Mouse (Mus musculus) liver, embryonic 14.5 days (tissue): ENCODE results near the gene Bdnf. TPM values are rescaled to one million over a fixed set of nuclear protein-coding genes. Genes with fewer than 3 reads are reported as not detected.

Experiments used
- ATAC-seq: fragments of 200-750 bp; cut with Nextera tagmentation; 2 replicates; pipeline ENCODE4 v1.8.0; 2017; ENCODE audit warnings: moderate number of reproducible peaks, mild to moderate bottlenecking, moderate library complexity; ENCODE audit not compliant: insufficient read depth
- DNase-seq, 3 experiments: peaks; one replicate each; pipeline ENCODE4 v3.0.0-alpha.2; 2012 to 2013; ENCODE audit warnings: low read depth in 3 of 3, low spot score in 3 of 3
- H3K27ac ChIP-seq: fragments of 300-500 bp; sonication (generic); 2 replicates; pipeline ENCODE4 v1.5.1; 2014; ENCODE audit warnings: moderate library complexity, mild to moderate bottlenecking, control low read depth, inconsistent platforms
- H3K27me3 ChIP-seq: fragments of 300-500 bp; sonication (generic); 2 replicates; pipeline ENCODE4 v1.6.1; 2014; ENCODE audit warnings: mild to moderate bottlenecking, low read length, moderate library complexity; ENCODE audit not compliant: control insufficient read depth, insufficient read depth
- H3K36me3 ChIP-seq: fragments of 300-500 bp; sonication (generic); replicated peaks from 2 replicates; pipeline ENCODE4 v1.6.1; 2014; ENCODE audit warnings: low read depth; ENCODE audit not compliant: control insufficient read depth, insufficient read depth
- H3K4me1 ChIP-seq, 2 experiments: fragments of 200-500 bp in 1 of 2; fragments of 300-500 bp in 1 of 2; sonication (generic) in 1 of 2; replicated peaks; 2 replicates each; pipeline ENCODE4 v1.6.1; 2012 to 2014; ENCODE audit warnings: antibody characterized with exemption in 1 of 2, inconsistent platforms in 1 of 2, low read length in 1 of 2; ENCODE audit not compliant: control insufficient read depth in 2 of 2, insufficient read depth in 2 of 2
- H3K4me2 ChIP-seq: fragments of 300-500 bp; sonication (generic); 2 replicates; pipeline ENCODE4 v1.6.1; 2014; ENCODE audit warnings: low read depth, mild to moderate bottlenecking, control low read depth, moderate library complexity
- H3K4me3 ChIP-seq, 2 experiments: fragments of 200-500 bp in 1 of 2; fragments of 300-500 bp in 1 of 2; sonication (generic) in 1 of 2; 2 replicates each; pipeline ENCODE4 v1.5.1; 2012 to 2014; ENCODE audit warnings: low read depth in 2 of 2, low read length in 2 of 2, mild to moderate bottlenecking in 2 of 2, control low read depth in 1 of 2, inconsistent platforms in 1 of 2, moderate library complexity in 1 of 2; ENCODE audit not compliant: insufficient read depth in 1 of 2
- H3K9ac ChIP-seq: fragments of 300-500 bp; sonication (generic); replicated peaks from 2 replicates; pipeline ENCODE4 v1.6.1; 2014; ENCODE audit warnings: mild to moderate bottlenecking, control low read depth, moderate library complexity
- H3K9me3 ChIP-seq: fragments of 300-500 bp; sonication (generic); 2 replicates; pipeline ENCODE4 v1.6.1; 2016; ENCODE audit warnings: low read length, mixed read lengths; ENCODE audit not compliant: control insufficient read depth
- CTCF ChIP-seq: IDR thresholded peaks from 2 replicates; pipeline ENCODE4 v1.5.1; 2016; ENCODE audit warnings: antibody characterized with exemption, low read depth, control low read depth
- EP300 ChIP-seq: IDR thresholded peaks from 2 replicates; pipeline ENCODE4 v1.6.1; 2016; ENCODE audit warnings: antibody characterized with exemption, low read depth
- WGBS: fragments of 180-500 bp; shearing (Covaris S2); extraction: QIAGEN DNeasy Blood & Tissue Kit; methylation state at CpG from one replicate; pipeline ENCODE4 v1.1.7; 2014; ENCODE audit not compliant: insufficient replicate concordance; 5-methylcytosine and 5-hydroxymethylcytosine counted together
- polyA plus RNA-seq, 2 experiments: library from polyadenylated mRNA; depleted of rRNA in 1 of 2; stranded (reverse) in 1 of 2; unstranded in 1 of 2; fragments of >200 nt; fragmentation: Nextera tagmentation in 1 of 2; extraction: Ambion mirVana in 1 of 2; gene quantifications; 2 replicates each; pipeline versions ENCODE4 v1.2.1 to v1.2.3; 2012 to 2014

The Bdnf gene
- polyA plus RNA-seq, 2 experiments: 0.04 to 0.06 TPM

DNA sequence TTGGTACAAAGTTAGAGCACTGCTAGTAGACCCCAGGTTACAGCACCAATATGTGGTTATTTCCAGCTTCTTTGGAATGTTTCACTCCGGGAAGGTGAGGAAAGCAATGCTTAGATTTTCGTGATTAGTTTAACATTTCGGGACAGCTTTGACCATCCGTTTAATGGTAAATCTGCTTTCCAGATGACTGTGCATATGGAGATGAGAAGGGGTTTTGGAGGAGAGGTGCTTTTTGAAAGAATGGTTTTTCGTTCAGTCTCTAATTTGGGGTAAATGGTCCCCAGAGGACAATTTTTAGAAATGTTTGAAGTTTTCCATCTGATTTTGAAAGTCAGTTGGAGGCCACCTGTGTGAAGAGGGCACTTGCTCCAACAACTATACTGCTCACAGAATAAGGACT lies 29.6 kb downstream of the Bdnf start:
- WGBS: 60% methylated on average over 5 of the region's 5 CpGs
- ATAC-seq (no peak), DNase-seq (no peak)
- Histone ChIP-seq H3K36me3 (no peaks in the 10 kb centered on the region), H3K4me1 (no peaks in the 10 kb centered on the region), H3K4me3 (no peak overlapping the region), H3K4me2 (no peak overlapping the region), H3K9ac (no peak overlapping the region), H3K27ac (no peak overlapping the region), H3K9me3 (no peaks in the 10 kb centered on the region), H3K27me3 (no peaks in the 10 kb centered on the region)
- TF ChIP-seq CTCF (no peak), EP300 (no peak)

DNA sequence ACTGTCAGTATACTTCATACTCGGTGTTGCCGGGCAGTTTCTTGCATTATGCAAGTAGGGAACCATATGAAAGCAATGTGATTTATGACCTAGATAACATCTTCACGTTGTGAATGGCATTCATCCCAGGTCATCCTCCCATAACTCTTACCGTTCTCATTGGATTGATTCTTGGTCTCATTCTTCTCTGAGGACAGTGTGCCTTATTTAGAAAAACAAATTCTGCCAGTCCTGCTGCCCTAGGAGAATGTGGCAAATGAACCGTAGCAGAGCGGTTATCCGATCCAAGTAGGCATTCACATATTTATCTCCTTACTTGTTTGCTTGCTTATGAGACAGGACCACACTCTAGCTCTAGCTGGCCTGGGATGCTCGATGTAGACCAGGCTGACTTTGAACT lies 32.0 kb downstream of the Bdnf start:
- H3K4me1 ChIP-seq: no peaks in the 10 kb centered on the region
- H3K9me3 ChIP-seq: no peaks in the 10 kb centered on the region
- H3K9ac ChIP-seq: no peak overlapping the region
- H3K4me2 ChIP-seq: no peak overlapping the region
- ATAC-seq (no peak), DNase-seq (no peak)
- H3K36me3 ChIP-seq: no peaks in the 10 kb centered on the region
- H3K4me3 ChIP-seq: no peak overlapping the region
- WGBS: 62% methylated on average over 8 of the region's 8 CpGs
- no peak for TF ChIP-seq CTCF
- TF ChIP-seq EP300: no peak
- H3K27ac ChIP-seq: no peak overlapping the region
- H3K27me3 ChIP-seq: no peaks in the 10 kb centered on the region

DNA sequence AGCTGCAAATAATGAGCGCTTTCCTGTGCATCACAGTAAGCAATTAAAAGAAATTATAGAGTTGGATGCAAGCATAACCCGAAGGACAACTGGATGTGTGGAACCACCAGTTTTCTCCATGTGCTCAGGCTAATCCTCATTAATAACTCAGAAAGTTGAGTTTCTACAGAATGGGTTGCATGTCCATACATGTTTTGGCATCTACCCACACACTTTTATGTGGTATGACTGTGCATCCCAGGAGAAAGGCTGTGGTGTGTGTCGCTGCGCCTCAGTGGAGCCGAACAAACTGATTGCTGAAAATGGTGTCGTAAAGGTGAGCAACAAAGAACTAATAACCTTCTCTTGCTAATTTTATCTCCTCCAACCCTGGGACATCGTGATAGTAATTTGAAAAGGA lies 34.8 kb downstream of the Bdnf start:
- Histone ChIP-seq H3K4me1 (no peaks in the 10 kb centered on the region), H3K27me3 (no peaks in the 10 kb centered on the region), H3K9ac (no peak overlapping the region), H3K27ac (no peak overlapping the region), H3K4me3 (no peak overlapping the region), H3K36me3 (no peaks in the 10 kb centered on the region), H3K4me2 (no peak overlapping the region), H3K9me3 (no peaks in the 10 kb centered on the region)
- no peak for DNase-seq
- no peak for ATAC-seq
- TF ChIP-seq EP300 (no peak), CTCF (no peak)
- WGBS: 75% methylated on average over 7 of the region's 7 CpGs

DNA sequence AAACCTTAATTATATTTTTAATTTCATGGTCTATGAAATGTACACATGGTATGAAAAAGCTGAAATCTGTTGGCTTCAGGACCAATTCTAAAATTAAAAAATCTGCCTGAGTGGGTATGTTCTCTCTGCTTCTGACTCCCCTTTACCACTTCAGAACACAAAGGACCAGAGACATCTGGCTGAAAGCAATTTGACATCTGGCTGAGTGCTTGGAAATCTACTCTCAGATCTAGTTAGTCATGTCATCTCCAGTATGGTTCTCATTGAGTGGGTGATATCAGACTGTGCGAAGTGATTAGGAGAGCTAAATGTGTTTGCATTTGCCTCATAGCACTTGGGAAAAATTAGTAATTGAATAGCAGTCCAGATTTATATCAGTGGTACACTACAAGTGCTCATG lies 36.5 kb downstream of the Bdnf start:
- TF ChIP-seq CTCF (no peak), EP300 (no peak)
- Histone ChIP-seq H3K27me3 (no peaks in the 10 kb centered on the region), H3K4me3 (no peak overlapping the region), H3K9me3 (no peaks in the 10 kb centered on the region), H3K9ac (no peak overlapping the region), H3K4me1 (no peaks in the 10 kb centered on the region), H3K4me2 (no peak overlapping the region), H3K36me3 (no peaks in the 10 kb centered on the region), H3K27ac (no peak overlapping the region)
- DNase-seq: no peak
- ATAC-seq: no peak
- WGBS: 65% methylated on average over 1 of the region's 1 CpGs

DNA sequence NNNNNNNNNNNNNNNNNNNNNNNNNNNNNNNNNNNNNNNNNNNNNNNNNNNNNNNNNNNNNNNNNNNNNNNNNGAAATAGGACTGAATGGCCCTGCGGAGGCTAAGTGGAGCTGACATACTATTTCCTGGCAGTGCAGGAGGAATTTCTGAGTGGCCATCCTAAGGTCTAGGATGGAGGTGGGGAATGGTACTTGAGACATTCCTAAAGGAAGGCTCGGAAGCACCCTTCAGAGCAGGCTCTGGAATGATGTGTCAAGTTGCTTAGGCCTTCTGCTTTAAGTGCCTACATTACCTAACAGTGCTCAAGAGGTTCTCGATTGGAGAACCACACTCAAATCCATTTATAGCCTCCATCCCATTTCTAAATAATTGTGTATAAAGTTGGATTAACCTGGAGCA lies 50.8 kb downstream of the Bdnf start:
- Histone ChIP-seq H3K4me2 (no peak overlapping the region), H3K4me1 (no peaks in the 10 kb centered on the region), H3K4me3 (no peak overlapping the region), H3K27ac (no peak overlapping the region), H3K27me3 (no peaks in the 10 kb centered on the region), H3K9me3 (no peaks in the 10 kb centered on the region), H3K9ac (no peak overlapping the region), H3K36me3 (no peaks in the 10 kb centered on the region)
- WGBS: 56% methylated on average over 3 of the region's 3 CpGs
- no peak for DNase-seq
- no peak for ATAC-seq
- TF ChIP-seq EP300: no peak
- TF ChIP-seq CTCF: no peak
